Mouse (Mus musculus) midbrain, embryonic 11.5 days (tissue): ENCODE data around the gene Ifitm7. TPM values are rescaled to one million over a fixed set of nuclear protein-coding genes. Genes with fewer than 3 reads are reported as not detected.

Experiments
- ATAC-seq: fragments of 200-750 bp; cut with Nextera tagmentation; 2 replicates; pipeline ENCODE4 v1.8.0; 2017; ENCODE audit warnings: moderate TSS enrichment, moderate library complexity; ENCODE audit not compliant: low FRiP score
- DNase-seq: peaks from one replicate; pipeline ENCODE4 v3.0.0; 2015; ENCODE audit warnings: low spot score; ENCODE audit errors: missing footprints
- H3K27ac ChIP-seq: fragments of 300-500 bp; sonication (generic); 2 replicates; pipeline ENCODE4 v1.5.1; 2014; ENCODE audit warnings: low read depth, low read length
- H3K27me3 ChIP-seq: fragments of 300-500 bp; sonication (generic); 2 replicates; pipeline ENCODE4 v1.6.1; 2014; ENCODE audit warnings: mild to moderate bottlenecking, low read length, moderate library complexity, mixed read lengths; ENCODE audit not compliant: control insufficient read depth, insufficient read depth
- H3K36me3 ChIP-seq: fragments of 300-500 bp; sonication (generic); 2 replicates; pipeline ENCODE4 v1.6.1; 2014; ENCODE audit warnings: mild to moderate bottlenecking, low read length, moderate library complexity, mixed read lengths; ENCODE audit not compliant: control insufficient read depth, insufficient read depth
- H3K4me1 ChIP-seq: fragments of 300-500 bp; sonication (generic); 2 replicates; pipeline ENCODE4 v1.6.1; 2014; ENCODE audit warnings: low read length; ENCODE audit not compliant: control insufficient read depth, insufficient read depth
- H3K4me2 ChIP-seq: fragments of 300-500 bp; sonication (generic); 2 replicates; pipeline ENCODE4 v1.6.1; 2014; ENCODE audit warnings: mild to moderate bottlenecking, moderate library complexity
- H3K4me3 ChIP-seq: fragments of 300-500 bp; sonication (generic); 2 replicates; pipeline ENCODE4 v1.5.1; 2014; ENCODE audit warnings: low read depth, low read length
- H3K9ac ChIP-seq: fragments of 300-500 bp; sonication (generic); 2 replicates; pipeline ENCODE4 v1.6.1; 2014; ENCODE audit warnings: low read length
- H3K9me3 ChIP-seq: fragments of 300-500 bp; sonication (generic); 2 replicates; pipeline ENCODE4 v1.6.1; 2016; ENCODE audit warnings: low read length; ENCODE audit not compliant: control insufficient read depth
- WGBS: fragments of 180-500 bp; shearing (Covaris S2); extraction: QIAGEN DNeasy Blood & Tissue Kit; methylation state at CpG from one replicate; pipeline ENCODE4 v1.1.7; 2014; 5-methylcytosine and 5-hydroxymethylcytosine counted together
- polyA plus RNA-seq: library from polyadenylated mRNA; unstranded; fragments of >200 nt; fragmentation: Nextera tagmentation; extraction: Ambion mirVana; gene quantifications from 2 replicates; pipeline ENCODE4 v1.2.1, GENCODE M21; 2014

The Ifitm7 gene
- polyA plus RNA-seq, 1 experiment from 2014 or later: 0.74 TPM

DNA sequence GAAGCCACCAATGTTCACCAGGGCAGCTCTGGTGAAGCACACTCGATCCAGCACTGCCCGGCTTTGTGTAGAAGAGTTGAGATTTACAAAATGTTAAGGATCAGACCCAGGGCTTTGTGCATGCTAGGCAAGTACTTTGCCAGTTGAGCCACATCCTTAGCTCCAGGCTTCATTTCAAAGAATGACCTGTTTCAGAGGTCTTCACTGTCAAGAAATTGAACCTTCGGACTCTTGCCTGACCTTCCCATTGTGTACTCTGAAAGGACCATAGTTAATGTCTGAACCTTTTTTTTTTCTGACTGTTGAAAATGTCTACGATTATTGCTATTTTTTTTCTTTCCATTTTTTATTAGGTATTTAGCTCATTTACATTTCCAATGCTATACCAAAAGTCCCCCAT is 23.3 kb upstream of the Ifitm7 start:
- Histone ChIP-seq H3K36me3 (no peaks in the 10 kb centered on the region), H3K4me3 (no peak overlapping the region), H3K27me3 (no peaks in the 10 kb centered on the region), H3K27ac (no peak overlapping the region), H3K4me2 (no peak overlapping the region), H3K4me1 (no peaks in the 10 kb centered on the region), H3K9ac (no peak overlapping the region), H3K9me3 (no peaks in the 10 kb centered on the region)
- no peak for ATAC-seq
- 81% methylated on average over 4 of the region's 4 CpGs for WGBS
- no peak for DNase-seq

GRCm38 (mm10) chr16:14008708-14009107 is 22.0 kb upstream of the Ifitm7 start:
- DNase-seq: no peak
- Histone ChIP-seq H3K9me3 (no peaks in the 10 kb centered on the region), H3K27ac (no peak overlapping the region), H3K4me1 (no peaks in the 10 kb centered on the region), H3K27me3 (no peaks in the 10 kb centered on the region), H3K4me2 (no peak overlapping the region), H3K4me3 (no peak overlapping the region), H3K9ac (no peak overlapping the region), H3K36me3 (no peaks in the 10 kb centered on the region)
- no peak for ATAC-seq

- DNase-seq (no peak), ATAC-seq (no peak)
- Histone ChIP-seq H3K27ac (no peak overlapping the region), H3K9ac (no peak overlapping the region), H3K4me1 (no peaks in the 10 kb centered on the region), H3K36me3 (no peaks in the 10 kb centered on the region), H3K4me2 (no peak overlapping the region), H3K9me3 (no peaks in the 10 kb centered on the region), H3K4me3 (no peak overlapping the region), H3K27me3 (no peaks in the 10 kb centered on the region)
- 87% methylated on average over 2 of the region's 2 CpGs for WGBS
These were observed 21.4 kb upstream of the Ifitm7 start for GRCm38 (mm10) chr16:14008081-14008480.

DNA sequence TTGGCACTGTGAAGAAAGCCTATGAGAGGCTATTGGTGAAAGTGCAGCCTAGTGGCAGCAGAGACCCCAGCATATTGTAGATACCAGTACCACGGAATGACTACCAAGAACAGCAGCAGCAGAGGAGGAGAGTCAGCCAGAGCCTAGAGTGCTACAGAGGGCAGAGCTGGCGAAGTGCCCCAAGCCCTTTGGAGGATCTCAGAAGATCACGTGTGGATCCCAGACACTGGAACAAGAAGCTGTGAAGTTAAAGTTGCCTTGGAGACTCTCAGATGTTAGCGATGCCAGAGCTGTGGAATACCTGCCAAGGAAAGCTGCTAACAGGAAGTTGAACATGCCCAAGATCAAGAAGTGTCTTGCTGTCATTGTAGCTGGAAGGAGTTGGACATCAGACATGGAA is 18.6 kb upstream of the Ifitm7 start:
- no peak for ATAC-seq

DNA sequence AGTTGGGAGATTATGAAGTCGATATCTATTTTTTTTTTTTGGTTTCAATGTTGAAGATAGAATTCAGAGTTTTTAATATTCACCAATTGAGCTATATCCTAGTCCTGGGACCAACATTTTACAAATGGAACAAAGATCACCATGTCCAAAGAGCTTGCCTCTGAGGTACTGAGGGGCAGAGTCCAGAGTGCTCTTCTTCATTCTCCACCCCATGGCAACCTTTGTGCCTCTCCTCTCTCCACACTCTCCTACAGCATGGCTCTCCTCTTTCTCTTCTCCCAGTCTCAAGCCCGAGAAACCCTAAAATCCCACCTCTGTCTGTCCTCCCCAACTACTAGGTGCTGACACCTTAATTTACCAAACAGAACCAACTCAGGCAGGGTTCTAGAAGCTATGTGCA is 18.0 kb upstream of the Ifitm7 start:
- ATAC-seq (no peak), DNase-seq (no peak)
- 82% methylated on average over 2 of the region's 2 CpGs for WGBS

More for the DNA sequence above, 18.6 kb upstream of the Ifitm7 start:
- H3K36me3 ChIP-seq: no peaks in the 10 kb centered on the region
- 84% methylated on average over 4 of the region's 4 CpGs for WGBS
- H3K4me2 ChIP-seq: no peak overlapping the region
- H3K4me3 ChIP-seq: no peak overlapping the region
- no peaks in the 10 kb centered on the region for H3K9me3 ChIP-seq
- no peak for DNase-seq
- no peaks in the 10 kb centered on the region for H3K27me3 ChIP-seq
- H3K4me1 ChIP-seq: no peaks in the 10 kb centered on the region
- H3K27ac ChIP-seq: no peak overlapping the region
- H3K9ac ChIP-seq: no peak overlapping the region

DNA sequence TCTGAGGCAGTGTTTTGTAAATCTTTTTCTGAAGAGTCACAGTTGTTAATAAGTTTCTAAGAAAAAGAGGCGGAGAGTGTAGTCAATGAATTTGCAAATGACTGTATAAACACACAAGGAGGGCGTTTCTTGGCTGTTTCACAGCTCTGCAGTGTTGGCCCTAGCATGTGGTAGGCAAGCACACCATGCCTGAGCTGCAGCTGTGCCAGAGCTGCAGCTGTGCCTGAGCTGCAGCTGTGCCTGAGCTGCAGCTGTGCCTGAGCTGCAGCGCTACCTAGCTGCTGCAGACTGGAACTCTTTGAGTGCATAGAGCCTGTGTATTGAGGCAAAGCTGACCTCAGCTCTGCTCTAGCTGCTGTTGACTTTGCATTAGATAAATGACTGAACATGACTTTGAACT is 17.5 kb upstream of the Ifitm7 start:
- no peak for ATAC-seq
- Histone ChIP-seq H3K9ac (no peak overlapping the region), H3K4me2 (no peak overlapping the region), H3K27me3 (no peaks in the 10 kb centered on the region), H3K9me3 (no peaks in the 10 kb centered on the region), H3K27ac (no peak overlapping the region), H3K4me3 (no peak overlapping the region), H3K36me3 (no peaks in the 10 kb centered on the region), H3K4me1 (no peaks in the 10 kb centered on the region)
- 32% methylated on average over 3 of the region's 3 CpGs for WGBS
- DNase-seq: no peak

More for the DNA sequence above, 18.0 kb upstream of the Ifitm7 start:
- no peak overlapping the region for H3K4me2 ChIP-seq
- H3K9ac ChIP-seq: no peak overlapping the region
- H3K27ac ChIP-seq: no peak overlapping the region
- no peaks in the 10 kb centered on the region for H3K9me3 ChIP-seq
- no peaks in the 10 kb centered on the region for H3K27me3 ChIP-seq
- H3K4me1 ChIP-seq: no peaks in the 10 kb centered on the region
- H3K4me3 ChIP-seq: no peak overlapping the region
- H3K36me3 ChIP-seq: no peaks in the 10 kb centered on the region

- H3K36me3 ChIP-seq: no peaks in the 10 kb centered on the region
- no peak overlapping the region for H3K9ac ChIP-seq
- H3K9me3 ChIP-seq: no peaks in the 10 kb centered on the region
- no peaks in the 10 kb centered on the region for H3K27me3 ChIP-seq
- H3K4me2 ChIP-seq: no peak overlapping the region
- H3K27ac ChIP-seq: no peak overlapping the region
- DNase-seq (no peak), ATAC-seq (no peak)
- no peak overlapping the region for H3K4me3 ChIP-seq
- no peaks in the 10 kb centered on the region for H3K4me1 ChIP-seq
- 67% methylated on average over 8 of the region's 8 CpGs for WGBS
These were observed 16.9 kb upstream of the Ifitm7 start for GRCm38 (mm10) chr16:14003386-14004130.

DNA sequence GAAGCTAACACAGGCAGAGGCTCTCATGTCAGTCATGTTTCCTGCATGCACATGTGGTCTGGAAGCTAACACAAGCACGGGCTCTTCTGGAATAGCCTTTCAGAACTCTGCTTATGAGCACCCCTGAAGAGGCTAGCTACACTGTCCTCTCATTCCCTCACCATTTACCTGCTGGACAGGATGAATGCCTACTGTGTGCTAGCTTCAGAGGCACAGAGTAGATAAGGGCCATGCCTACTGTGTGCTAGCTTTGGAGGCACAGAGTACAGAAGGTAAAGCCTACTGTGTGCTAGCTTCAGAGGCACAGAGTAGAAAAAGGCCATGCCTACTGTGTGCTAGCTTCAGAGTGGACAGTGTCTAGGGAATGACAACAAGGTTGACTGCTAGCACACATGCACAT is 7.8 kb upstream of the Ifitm7 start:
- Histone ChIP-seq H3K4me1 (no peaks in the 10 kb centered on the region), H3K27ac (no peak overlapping the region), H3K36me3 (no peaks in the 10 kb centered on the region), H3K9ac (no peak overlapping the region), H3K9me3 (no peaks in the 10 kb centered on the region), H3K4me2 (no peak overlapping the region), H3K27me3 (no peaks in the 10 kb centered on the region), H3K4me3 (no peak overlapping the region)
- no peak for ATAC-seq
- no peak for DNase-seq
- WGBS: 85% methylated on average over 1 of the region's 1 CpGs

DNA sequence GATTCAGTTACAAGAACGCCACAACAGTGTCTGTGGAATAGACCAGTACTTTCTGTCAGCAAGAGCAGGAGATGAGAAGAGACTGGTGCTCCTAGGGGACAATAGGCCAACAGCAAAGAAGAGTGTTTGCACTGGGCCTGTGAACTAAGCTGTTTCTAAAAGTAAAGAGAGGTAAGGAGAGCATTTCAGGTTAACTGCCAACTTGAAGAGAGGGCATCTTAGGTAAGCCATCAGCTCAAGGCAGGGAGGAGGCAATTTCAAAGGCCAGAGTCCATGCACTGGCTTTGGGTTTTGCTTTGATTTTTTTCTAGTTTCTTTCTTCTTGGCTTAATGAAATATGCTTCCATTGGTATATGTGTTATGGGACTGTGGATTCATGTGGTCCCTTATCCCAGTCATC is 7.4 kb upstream of the Ifitm7 start:
- 85% methylated on average over 1 of the region's 1 CpGs for WGBS
- Histone ChIP-seq H3K9ac (no peak overlapping the region), H3K4me1 (no peaks in the 10 kb centered on the region), H3K36me3 (no peaks in the 10 kb centered on the region), H3K4me2 (no peak overlapping the region), H3K27ac (no peak overlapping the region), H3K4me3 (no peak overlapping the region), H3K9me3 (no peaks in the 10 kb centered on the region), H3K27me3 (no peaks in the 10 kb centered on the region)
- DNase-seq: no peak
- no peak for ATAC-seq
